Mouse (Mus musculus): ENCODE data around the gene Ppp1r1a.
A peak's percentile ranks its signal among the peaks of the same experiment; 100 is the strongest.

Ppp1r1a gene

DNA sequence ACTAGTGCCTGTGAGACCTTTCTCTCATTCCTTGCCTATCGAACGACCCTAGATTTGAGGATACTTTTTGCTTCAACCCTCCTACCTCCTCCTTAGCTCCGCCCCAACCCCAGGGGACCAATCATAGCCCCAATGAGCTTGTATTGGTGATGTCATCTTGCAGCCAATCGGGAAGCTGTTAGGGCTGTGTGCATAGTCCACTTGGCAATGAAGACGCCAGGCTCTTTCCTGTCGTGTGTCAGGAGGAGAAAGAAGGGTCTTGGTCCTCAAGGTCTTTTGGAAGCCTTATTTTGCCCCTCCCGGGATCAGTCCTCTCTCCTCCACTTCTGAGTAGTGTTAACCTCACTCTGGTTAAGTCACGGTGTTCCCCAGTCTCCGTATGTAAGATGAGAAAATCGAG lies 23.7 kb downstream of the Ppp1r1a start:
- DNase-seq (ENCODE audit: low spot score) = peak; percentile 92

GRCm38 (mm10) chr15:103513621-103514031 lies 24.2 kb downstream of the Ppp1r1a start:
- no peak for DNase-seq (ENCODE audit: low spot score)

DNA sequence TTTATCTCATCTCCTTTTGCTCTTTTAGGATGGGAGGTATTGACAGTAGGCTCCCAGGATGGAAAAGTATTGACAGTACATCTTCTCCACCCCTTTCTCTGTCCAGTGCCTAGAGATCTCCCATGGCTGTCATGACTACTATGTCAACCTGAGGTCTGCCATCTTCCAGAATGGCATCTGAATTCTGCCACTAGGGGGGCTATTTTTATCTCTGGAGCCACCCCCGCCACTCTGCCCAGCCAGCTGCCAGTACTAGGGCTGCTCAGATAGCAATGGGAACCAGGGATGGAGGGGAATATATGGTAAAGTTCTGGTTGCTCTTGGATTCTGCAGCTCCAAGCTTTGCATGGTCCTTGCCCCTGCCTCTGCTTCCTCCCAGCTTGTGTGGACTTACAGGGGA lies 26.2 kb downstream of the Ppp1r1a start:
- DNase-seq (ENCODE audit: low spot score) = no peak

- DNase-seq (ENCODE audit: low spot score) = no peak
Measured at GRCm38 (mm10) chr15:103509317-103509716, 28.5 kb downstream of the Ppp1r1a start.

- no peak for DNase-seq (ENCODE audit: low spot score)
Measured at GRCm38 (mm10) chr15:103503660-103504059, 34.1 kb downstream of the Ppp1r1a start.

GRCm38 (mm10) chr15:103503251-103503600 lies 34.6 kb downstream of the Ppp1r1a start:
- no peak for DNase-seq (ENCODE audit: low spot score)

GRCm38 (mm10) chr15:103502435-103503250 lies 35.2 kb downstream of the Ppp1r1a start, which contains the start of gene Pde1b:
Gene Pde1b, plus strand, starts transcription at chr15:103503034.
- DNase-seq (ENCODE audit: low spot score) = peak; percentile 76

DNA sequence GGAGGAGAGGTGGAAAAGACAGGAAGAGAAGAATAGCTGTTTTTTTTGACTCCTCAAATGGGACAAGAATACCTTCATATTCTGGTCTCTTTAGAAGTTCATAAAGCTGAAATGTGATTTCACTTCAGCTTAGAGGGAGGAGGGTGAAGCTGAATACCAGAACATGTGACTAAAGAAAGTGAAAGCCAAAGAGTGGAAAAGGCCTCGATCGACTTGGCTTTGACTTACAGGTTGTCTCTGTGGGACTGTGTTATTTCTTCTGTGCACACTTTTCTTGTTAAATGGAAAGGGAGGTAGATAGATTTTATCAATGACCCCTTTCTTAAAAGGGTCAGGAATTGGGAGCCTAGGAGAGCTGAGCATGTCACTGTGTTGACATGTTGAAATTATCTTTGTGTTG lies 36.6 kb downstream of the Ppp1r1a start:
- no peak for DNase-seq (ENCODE audit: low spot score)

GRCm38 (mm10) chr15:103500723-103501122 lies 37.1 kb downstream of the Ppp1r1a start:
- no peak for DNase-seq (ENCODE audit: low spot score)

DNA sequence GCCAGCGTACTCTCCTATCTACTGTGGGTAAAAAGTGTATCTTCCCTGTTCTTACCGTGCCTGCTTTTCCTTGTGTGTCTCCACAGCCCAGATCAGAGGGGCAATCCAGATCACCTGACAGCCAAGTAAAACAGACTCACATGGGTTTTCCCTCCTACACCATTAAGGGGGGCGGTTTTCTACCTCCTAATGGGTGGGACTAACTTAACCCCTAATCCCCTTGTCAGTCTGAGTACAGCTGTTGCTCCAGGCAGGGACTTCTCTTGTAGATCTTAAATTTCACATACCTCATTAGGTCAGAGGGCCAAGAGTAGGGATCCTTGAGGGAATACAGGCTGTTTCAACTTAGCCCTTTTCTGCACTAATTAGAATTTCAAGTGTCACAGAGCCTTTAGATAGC lies 39.6 kb downstream of the Ppp1r1a start:
- peak; percentile 40 for DNase-seq (ENCODE audit: low spot score)

DNA sequence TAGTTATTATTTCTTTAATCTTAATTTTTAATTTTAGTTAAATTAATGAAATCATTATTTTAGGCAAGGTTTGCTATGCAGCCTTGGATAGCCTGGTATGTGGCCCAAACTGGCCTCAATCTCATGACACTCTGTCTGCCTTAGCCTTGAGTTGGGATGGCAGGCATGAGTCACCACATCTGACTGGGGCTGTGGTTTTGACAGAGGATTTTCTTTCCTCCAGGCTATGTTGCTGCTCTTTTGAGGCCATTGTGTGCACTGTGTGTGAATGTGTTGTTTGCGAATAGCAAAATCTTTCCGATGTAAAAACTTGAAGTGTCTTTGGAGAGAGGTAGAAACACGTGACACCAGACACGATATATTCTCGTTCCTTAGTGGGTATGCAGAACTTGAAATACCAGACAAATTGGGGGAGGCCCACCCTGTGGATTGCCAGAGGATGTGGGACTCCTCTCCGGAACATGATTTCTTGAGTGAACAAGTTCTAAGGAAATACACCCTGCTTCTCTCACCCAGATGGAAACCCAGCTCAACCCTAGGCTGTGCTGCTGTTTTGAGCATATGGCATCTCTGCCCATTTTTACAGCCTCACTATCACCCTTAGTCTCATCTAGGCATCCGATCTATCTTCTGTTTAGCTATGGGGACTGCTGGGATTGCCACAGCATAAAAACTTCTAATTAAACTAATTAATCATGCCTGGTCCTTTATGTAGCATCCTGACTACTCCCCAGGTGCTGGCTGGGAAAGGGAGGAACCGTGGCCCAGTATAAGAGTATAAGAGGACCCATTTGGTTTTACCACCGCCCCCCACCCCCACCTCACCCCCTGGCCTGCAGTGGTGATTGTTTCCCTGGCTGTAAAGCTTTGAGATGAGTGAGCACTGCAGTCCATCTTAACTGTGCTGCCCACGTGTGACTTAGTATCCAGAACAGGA lies 41.3 kb downstream of the Ppp1r1a start:
- no peak for DNase-seq (ENCODE audit: low spot score)

DNA sequence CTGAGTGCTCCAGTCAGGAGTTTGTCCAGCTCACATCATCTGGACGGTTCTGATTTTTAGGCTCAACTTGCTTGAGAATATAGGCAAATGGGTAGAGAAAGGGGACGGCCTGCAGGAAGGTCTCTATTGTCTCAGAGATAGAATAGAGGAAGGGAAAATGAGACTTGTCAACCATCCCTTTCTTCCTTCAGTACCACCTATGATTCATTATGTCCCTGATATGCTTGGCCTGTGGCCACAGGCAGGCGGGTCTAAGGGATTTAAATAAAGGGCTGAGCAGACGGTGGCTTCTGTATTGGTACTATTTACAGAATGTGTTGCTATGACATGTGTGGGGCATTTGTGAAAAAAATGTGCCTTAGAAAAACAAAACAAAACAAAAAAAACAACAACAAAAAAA lies 49.5 kb downstream of the Ppp1r1a start:
- no peak for DNase-seq (ENCODE audit: low spot score)

DNA sequence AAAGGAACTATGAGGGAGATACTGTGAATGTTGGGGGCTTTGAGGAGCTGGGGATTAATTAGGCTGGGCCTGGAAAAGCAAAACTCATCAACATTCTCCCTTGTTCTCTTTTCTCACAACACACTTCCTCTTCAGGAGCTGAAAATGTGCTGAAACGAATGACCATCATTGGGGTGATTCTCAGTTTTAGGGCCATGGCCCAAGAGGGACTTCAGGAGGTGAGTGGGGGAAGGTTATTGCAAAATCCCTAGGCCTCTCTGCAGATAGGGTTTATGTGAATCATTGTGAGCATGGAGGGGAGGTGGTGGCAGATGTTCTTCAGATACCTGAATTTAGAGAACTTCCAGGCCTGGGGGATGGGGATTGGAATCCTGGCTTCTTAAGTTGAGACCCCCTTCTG lies 51.1 kb downstream of the Ppp1r1a start:
- no peak for DNase-seq (ENCODE audit: low spot score)

GRCm38 (mm10) chr15:103485106-103485505 lies 52.7 kb downstream of the Ppp1r1a start:
- DNase-seq (ENCODE audit: low spot score) = no peak

- no peak for DNase-seq (ENCODE audit: low spot score)
Measured at GRCm38 (mm10) chr15:103484490-103484889, 53.3 kb downstream of the Ppp1r1a start.

- peak; percentile 88 for DNase-seq (ENCODE audit: low spot score)
Measured at GRCm38 (mm10) chr15:103482488-103482887, 55.3 kb downstream of the Ppp1r1a start.

All from retina, embryonic 14.5 days (tissue).